Mouse (Mus musculus) stomach, postnatal 0 days (tissue): ENCODE measurements around the gene Cisd3. TPM values are rescaled to one million over a fixed set of nuclear protein-coding genes. Genes with fewer than 3 reads are reported as not detected.

Source experiments
- ATAC-seq: fragments of 200-750 bp; cut with Nextera tagmentation; 2 replicates; pipeline ENCODE4 v1.8.0; 2017; ENCODE audit not compliant: low FRiP score, low TSS enrichment
- DNase-seq: peaks from one replicate; pipeline ENCODE4 v3.0.0-alpha.2; 2016; ENCODE audit warnings: low spot score
- H3K27ac ChIP-seq: fragments of 300-500 bp; sonication (generic); replicated peaks from 2 replicates; pipeline ENCODE4 v1.5.1; 2014; ENCODE audit warnings: mild to moderate bottlenecking, control low read depth
- H3K27me3 ChIP-seq: fragments of 300-500 bp; sonication (generic); 2 replicates; pipeline ENCODE4 v1.6.1; 2014; ENCODE audit warnings: low read length; ENCODE audit not compliant: control insufficient read depth, insufficient read depth
- H3K36me3 ChIP-seq: fragments of 300-500 bp; sonication (generic); 2 replicates; pipeline ENCODE4 v1.6.1; 2014; ENCODE audit warnings: low read length, mixed read lengths; ENCODE audit not compliant: control insufficient read depth, insufficient read depth
- H3K4me1 ChIP-seq: fragments of 300-500 bp; sonication (generic); replicated peaks from 2 replicates; pipeline ENCODE4 v1.6.1; 2014; ENCODE audit warnings: antibody characterized with exemption; ENCODE audit not compliant: control insufficient read depth, insufficient read depth
- H3K4me2 ChIP-seq: fragments of 300-500 bp; sonication (generic); replicated peaks from 2 replicates; pipeline ENCODE4 v1.6.1; 2014; ENCODE audit warnings: low read depth, mild to moderate bottlenecking, control low read depth, moderate library complexity
- H3K4me3 ChIP-seq: fragments of 300-500 bp; sonication (generic); 2 replicates; pipeline ENCODE4 v1.5.1; 2014; ENCODE audit warnings: low read depth, low read length, control low read depth
- H3K9ac ChIP-seq: fragments of 300-500 bp; sonication (generic); 2 replicates; pipeline ENCODE4 v1.6.1; 2014; ENCODE audit warnings: mild to moderate bottlenecking, low read length, control low read depth, mixed read lengths
- H3K9me3 ChIP-seq: fragments of 300-500 bp; sonication (generic); 2 replicates; pipeline ENCODE4 v1.6.1; 2016; ENCODE audit warnings: low read length; ENCODE audit not compliant: control insufficient read depth
- CTCF ChIP-seq: IDR thresholded peaks from 2 replicates; pipeline ENCODE4 v1.5.1; 2016; ENCODE audit warnings: antibody characterized with exemption, low read depth, mild to moderate bottlenecking, moderate library complexity
- EP300 ChIP-seq: optimal IDR thresholded peaks from 2 replicates; pipeline ENCODE3; 2016; ENCODE audit warnings: antibody characterized with exemption
- WGBS: fragments of 180-500 bp; shearing (Covaris S2); extraction: QIAGEN DNeasy Blood & Tissue Kit; methylation state at CpG from one replicate; pipeline ENCODE4 v1.1.7; 2014; 5-methylcytosine and 5-hydroxymethylcytosine counted together
- polyA plus RNA-seq: library from polyadenylated mRNA; unstranded; fragments of >200 nt; fragmentation: Nextera tagmentation; extraction: Ambion mirVana; gene quantifications from 2 replicates; pipeline ENCODE4 v1.2.1, GENCODE M21; 2015

Cisd3 gene
- polyA plus RNA-seq, 1 experiment from 2014 or later: 44.2 TPM

DNA sequence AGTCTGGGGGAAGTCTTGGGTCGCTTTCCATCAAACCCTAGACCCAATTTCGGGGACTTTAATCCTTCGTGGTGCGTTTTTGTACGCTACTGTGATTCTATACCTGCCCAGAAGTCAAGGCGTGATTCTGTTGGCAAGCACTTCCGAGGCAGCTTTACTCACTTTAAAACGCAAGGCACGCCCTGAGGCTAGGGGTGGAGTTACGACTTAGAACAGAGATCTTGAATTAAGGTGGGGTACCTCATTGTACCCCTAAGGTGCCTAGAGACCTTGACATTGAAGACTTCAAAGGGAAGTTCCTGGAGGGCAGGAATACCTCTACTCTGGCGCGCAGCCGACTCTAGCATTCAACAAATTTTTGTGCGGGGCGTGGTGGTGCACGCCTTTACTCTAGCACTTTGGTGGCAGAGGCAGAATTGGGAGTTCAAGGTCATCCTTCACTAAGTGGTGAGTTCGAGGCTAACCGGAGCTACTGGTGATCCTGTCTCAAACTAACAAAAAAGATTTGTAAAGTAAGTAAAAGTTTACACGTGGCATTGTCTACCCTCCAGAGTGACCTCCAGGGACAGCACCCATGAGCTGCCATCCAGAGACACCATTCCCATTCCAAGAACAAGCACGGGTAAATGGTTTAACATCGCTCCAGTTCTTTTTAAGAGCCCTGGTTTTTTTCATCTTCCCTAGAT is 23.3 kb upstream of the Cisd3 start:
- WGBS: 4% methylated on average over 21 of the region's 21 CpGs
- ATAC-seq (peak; percentile 10), DNase-seq (peak; percentile 71)
- 0 out of 2 replicates have a peak, but pooled peaks cover 2% of the 10 kb centered on the region for H3K36me3 ChIP-seq
- H3K4me1 ChIP-seq: 0 out of 2 replicates have a peak, but pooled peaks cover 11% of the 10 kb centered on the region
- no peaks in the 10 kb centered on the region for H3K9me3 ChIP-seq
- H3K27ac ChIP-seq: peak overlapping the region; percentile 92
- peak overlapping the region; percentile 75 for H3K9ac ChIP-seq
- TF ChIP-seq EP300: no peak
- TF ChIP-seq CTCF: no peak
- peak overlapping the region; percentile 75 for H3K4me3 ChIP-seq
- no peaks in the 10 kb centered on the region for H3K27me3 ChIP-seq
- peak overlapping the region; percentile 89 for H3K4me2 ChIP-seq

- Histone ChIP-seq H3K36me3 (peaks cover 2% of the 10 kb centered on the region; the same call in 1 of the 2 replicates), H3K4me2 (peak within 1 kb of the TSS; percentile 89), H3K9ac (peak within 1 kb of the TSS; percentile 75), H3K27ac (peak within 1 kb of the TSS; percentile 92), H3K4me3 (peak within 1 kb of the TSS; percentile 75), H3K9me3 (no peaks in the 10 kb centered on the region), H3K4me1 (0 out of 2 replicates have a peak, but pooled peaks cover 11% of the 10 kb centered on the region), H3K27me3 (no peaks in the 10 kb centered on the region)
- no peak for TF ChIP-seq CTCF
- TF ChIP-seq EP300: no peak
- peak; percentile 64 for ATAC-seq
- WGBS: 0% methylated on average over 14 of the region's 76 CpGs
- DNase-seq: peak; percentile 84
Observed at GRCm38 (mm10) chr11:97662893-97663527, 22.6 kb upstream of the Cisd3 start, which contains the start of gene Mllt6. Gene Mllt6 (plus strand): TSS chr11:97663414.

- DNase-seq (peak; percentile 52), ATAC-seq (no peak)
- Histone ChIP-seq H3K9ac (peak overlapping the region; percentile 75), H3K4me3 (peak overlapping the region; percentile 75), H3K27ac (peak overlapping the region; percentile 84), H3K4me1 (0 out of 2 replicates have a peak, but pooled peaks cover 11% of the 10 kb centered on the region), H3K9me3 (no peaks in the 10 kb centered on the region), H3K36me3 (peaks cover 5% of the 10 kb centered on the region; the same call in 1 of the 2 replicates), H3K4me2 (peak overlapping the region; percentile 89), H3K27me3 (no peaks in the 10 kb centered on the region)
- TF ChIP-seq CTCF (no peak), EP300 (no peak)
- under 1% methylated on average over 33 of the region's 57 CpGs for WGBS
Observed at GRCm38 (mm10) chr11:97663528-97664338, 21.9 kb upstream of the Cisd3 start.

- no peak for TF ChIP-seq CTCF
- no peak for TF ChIP-seq EP300
- Histone ChIP-seq H3K27me3 (no peaks in the 10 kb centered on the region), H3K9me3 (no peaks in the 10 kb centered on the region), H3K36me3 (peaks cover 5% of the 10 kb centered on the region; the same call in 1 of the 2 replicates), H3K4me3 (peak overlapping the region; percentile 75), H3K4me1 (0 out of 2 replicates have a peak, but pooled peaks cover 11% of the 10 kb centered on the region), H3K4me2 (peak overlapping the region; percentile 89), H3K9ac (peak overlapping the region; percentile 75), H3K27ac (peak overlapping the region; percentile 84; the same call in 1 of the 2 replicates)
- DNase-seq (no peak), ATAC-seq (no peak)
- WGBS: 2% methylated on average over 6 of the region's 8 CpGs
Observed at GRCm38 (mm10) chr11:97664339-97664665, 21.3 kb upstream of the Cisd3 start.

- Histone ChIP-seq H3K27me3 (no peaks in the 10 kb centered on the region), H3K9me3 (no peaks in the 10 kb centered on the region), H3K4me1 (0 out of 2 replicates have a peak, but pooled peaks cover 9% of the 10 kb centered on the region), H3K4me2 (peak overlapping the region; percentile 89), H3K4me3 (peak overlapping the region; percentile 75), H3K27ac (no peak overlapping the region), H3K36me3 (peaks cover 5% of the 10 kb centered on the region; the same call in 1 of the 2 replicates), H3K9ac (0 out of 2 replicates have a peak overlapping the region, but pooled peaks have one; percentile 8)
- WGBS: 32% methylated on average over 6 of the region's 6 CpGs
- peak; percentile 42 for DNase-seq
- no peak for ATAC-seq
- TF ChIP-seq EP300 (no peak), CTCF (peak; percentile 48)
Observed at GRCm38 (mm10) chr11:97664771-97665240, 20.8 kb upstream of the Cisd3 start.
